Mouse (Mus musculus) T-helper 1 cell (primary cell): ENCODE measurements around the gene Ebf1.

Source experiments
- in situ Hi-C: fragments of 300-600 bp; cut with MboI, MseI; formaldehyde crosslinking; loops from one replicate; pipeline ENCODE4 v1.15.1; 2025; ENCODE audit warnings: high pct_unique_total_duplicates

Gene Ebf1

DNA sequence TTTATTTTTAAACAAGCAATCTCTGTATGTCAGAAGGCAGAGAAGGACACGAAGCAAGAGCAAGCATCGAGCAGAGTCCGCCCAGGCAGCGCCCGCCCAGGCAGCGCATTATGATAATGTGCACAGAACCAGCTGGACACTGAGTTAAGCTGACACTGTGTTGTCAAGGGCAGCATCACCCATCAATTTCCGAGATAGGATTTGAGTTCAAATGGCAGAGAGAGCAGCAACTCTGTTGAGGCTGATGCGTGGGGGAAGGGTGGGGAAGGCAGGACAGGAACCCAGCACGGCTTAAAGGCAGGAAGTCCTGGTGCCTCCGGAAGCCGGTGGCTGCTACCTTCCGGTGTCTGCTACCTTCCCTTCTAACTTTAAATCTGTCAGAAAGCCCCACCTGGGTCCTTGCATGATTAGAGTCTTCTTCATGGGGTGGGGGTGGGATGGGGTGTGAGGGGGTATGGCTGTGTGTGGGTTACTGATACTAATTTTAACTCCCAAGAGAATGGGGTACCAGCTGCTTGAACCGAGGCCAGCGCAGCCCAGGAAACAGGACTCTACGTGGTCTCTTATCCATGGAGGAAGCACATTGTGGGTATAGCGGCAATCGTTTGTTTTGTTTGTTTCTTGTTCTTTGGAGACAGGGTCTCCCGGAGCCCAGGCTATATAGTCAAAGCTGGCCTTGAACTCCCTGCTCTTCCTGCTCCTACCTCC, 275.9 kb downstream of the Ebf1 start:
- in situ Hi-C loops, result no loop called here

DNA sequence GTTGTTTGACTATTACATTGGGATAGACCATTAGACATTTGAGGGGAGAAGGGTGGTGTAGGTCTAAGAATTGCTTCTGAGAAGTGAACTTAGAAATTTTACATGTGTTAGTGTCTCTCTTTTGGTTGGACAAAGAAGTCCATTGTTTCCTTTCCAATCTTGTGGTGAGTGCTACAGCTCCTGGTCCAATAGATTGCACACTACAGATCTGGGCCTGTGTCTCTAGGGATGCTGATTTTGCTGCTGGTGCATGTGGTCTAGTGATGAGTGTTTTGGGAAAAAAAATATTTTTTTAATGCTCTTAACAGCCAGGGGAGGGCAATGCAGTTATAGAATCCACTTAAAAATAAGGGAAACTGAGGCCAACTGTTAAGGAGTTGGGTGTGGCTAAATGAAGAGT, 276.9 kb downstream of the Ebf1 start:
- in situ Hi-C loops, result no loop called here

GRCm38 (mm10) chr11:44894798-44895197, 277.7 kb downstream of the Ebf1 start:
- in situ Hi-C loops, result no loop called here

DNA sequence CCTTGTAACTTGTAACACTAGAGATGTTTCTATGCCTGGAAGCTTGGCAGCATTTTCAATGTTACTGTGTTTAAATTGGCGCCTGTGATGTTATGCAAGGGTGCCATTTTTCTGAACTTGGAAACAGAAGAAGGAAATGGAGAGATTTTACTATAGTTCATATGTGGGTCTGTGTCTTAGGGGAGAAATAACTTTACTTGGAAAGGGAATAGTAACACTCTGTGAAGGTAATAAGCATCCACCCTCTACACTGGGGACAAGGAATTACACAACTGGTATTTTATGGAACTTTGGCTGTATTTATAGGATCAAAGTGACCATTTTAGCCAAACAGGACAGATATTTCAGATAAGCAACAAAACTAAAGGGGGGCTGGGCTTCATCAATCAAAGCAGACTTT, 278.8 kb downstream of the Ebf1 start:
- in situ Hi-C loops, result no loop called here

GRCm38 (mm10) chr11:44897140-44897665, 280.1 kb downstream of the Ebf1 start:
- in situ Hi-C loops, result no loop called here

DNA sequence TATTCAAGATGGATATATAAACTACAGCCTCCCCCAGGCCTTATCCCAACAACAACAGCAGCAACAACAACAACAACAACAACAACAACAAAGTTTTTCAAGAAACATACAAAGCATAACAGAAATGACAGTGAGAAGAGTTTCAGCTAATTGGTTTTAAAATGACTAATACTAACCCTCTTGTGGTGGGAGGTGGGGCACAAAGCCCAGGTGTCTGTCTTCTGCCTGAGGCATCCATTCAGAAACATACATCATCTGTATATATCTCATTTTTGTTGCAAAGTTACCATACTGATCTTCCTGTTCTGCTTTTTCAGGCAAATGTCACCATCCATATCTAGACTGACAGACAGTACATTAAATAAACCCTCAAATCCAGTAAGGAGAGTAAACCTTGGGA, 282.4 kb downstream of the Ebf1 start:
- in situ Hi-C loops, result no loop called here

DNA sequence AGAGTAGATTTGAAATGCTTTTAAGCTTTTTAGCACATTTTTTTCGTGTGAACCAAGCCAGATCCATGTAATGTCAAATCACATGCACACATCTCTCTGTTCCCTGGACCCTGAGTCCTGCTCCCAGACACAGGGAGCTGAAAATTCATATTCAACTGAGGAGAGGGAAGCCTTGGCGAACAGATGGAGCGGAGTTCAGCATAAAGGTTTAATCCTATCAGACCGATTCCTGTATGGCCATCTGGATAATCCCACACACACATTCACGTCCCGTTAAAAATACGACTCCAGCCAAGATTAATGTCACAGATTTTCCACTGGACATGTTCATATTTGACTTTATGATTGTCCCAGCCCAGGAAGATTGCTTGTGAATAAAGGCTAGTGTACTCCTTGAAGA, 282.8 kb downstream of the Ebf1 start:
- in situ Hi-C loops, result no loop called here

- in situ Hi-C loops, result no loop called here
Measured at GRCm38 (mm10) chr11:44900496-44900895, 283.4 kb downstream of the Ebf1 start.

- in situ Hi-C loops, result no loop called here
Measured at GRCm38 (mm10) chr11:44901715-44902114, 284.6 kb downstream of the Ebf1 start.

DNA sequence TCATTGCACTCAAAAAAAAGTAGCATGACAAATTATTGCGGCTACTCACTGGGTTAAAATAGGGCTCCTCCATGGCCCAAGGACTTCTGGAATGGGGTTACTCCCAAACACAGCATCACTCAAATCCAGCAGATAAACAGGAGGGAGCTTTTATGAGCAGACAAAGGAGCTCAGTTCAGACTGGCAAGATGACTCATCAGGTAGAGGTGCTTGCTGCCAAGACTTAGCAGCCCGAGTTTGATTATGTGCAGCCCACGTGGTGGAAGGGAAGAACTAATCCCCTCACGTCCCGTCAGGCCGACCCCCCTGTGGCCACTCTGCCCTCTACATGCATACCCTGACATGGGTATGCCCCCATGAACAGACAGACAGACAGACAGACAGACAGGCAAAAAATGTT, 285.0 kb downstream of the Ebf1 start:
- in situ Hi-C loops, result no loop called here

GRCm38 (mm10) chr11:44904121-44904520, 287.0 kb downstream of the Ebf1 start:
- in situ Hi-C loops, result no loop called here

DNA sequence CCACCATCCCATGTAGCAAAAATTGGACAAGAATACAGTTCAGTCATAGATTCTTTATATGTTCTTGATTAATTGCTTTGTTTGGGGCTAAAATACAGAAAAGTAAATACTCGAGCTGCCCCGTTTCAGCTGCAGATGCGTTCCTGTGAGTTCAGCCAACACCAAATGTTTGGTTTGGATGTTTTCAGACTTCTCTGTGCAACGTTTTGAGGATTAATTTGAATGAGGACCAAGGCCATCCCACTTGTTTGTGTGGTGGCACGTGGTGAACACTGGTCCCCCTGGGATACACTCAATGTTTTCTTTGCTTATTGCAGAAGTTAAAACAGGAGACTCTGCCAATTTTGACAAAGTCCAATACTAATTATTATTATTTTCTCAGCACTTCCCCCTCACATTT, 289.3 kb downstream of the Ebf1 start:
- in situ Hi-C loops, result no loop called here

DNA sequence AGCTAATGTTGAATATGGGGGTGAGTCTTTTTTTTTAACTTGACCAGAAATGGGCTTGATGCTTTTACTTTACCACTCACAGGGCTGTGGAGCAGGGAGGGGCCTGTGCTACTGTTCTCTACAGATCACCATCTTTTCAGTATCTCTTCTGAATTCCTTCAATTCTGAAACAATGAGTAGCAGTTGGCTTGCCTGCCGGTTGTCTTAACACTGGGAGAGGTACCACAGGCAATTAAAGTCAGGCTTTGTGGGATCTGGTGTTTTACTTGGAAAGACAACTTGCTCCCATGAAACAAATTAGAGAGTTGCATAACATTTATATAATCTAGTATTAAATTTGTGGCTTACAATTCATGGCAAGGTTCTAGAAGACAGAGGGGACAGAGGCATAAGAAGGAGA, 294.6 kb downstream of the Ebf1 start:
- in situ Hi-C loops, result no loop called here

DNA sequence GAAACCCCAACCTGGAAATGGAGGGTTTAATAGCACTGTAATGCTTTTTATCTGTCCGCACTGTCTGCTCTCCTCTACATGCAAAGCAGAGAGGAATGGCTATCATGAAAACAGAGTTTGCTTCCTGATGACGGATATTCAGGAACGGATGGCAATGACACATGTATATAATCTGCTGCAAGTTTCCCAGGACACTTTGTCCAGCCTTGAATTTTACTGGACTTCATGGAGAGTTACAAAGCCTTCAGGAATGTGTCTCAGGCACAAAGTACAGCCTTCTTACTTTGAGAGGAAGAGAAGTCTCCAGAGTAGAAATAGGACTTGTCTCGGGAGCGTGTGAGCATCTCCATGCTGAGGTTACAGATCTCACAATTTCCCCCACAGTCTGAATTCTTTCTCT, 296.7 kb downstream of the Ebf1 start:
- in situ Hi-C loops, result no loop called here

DNA sequence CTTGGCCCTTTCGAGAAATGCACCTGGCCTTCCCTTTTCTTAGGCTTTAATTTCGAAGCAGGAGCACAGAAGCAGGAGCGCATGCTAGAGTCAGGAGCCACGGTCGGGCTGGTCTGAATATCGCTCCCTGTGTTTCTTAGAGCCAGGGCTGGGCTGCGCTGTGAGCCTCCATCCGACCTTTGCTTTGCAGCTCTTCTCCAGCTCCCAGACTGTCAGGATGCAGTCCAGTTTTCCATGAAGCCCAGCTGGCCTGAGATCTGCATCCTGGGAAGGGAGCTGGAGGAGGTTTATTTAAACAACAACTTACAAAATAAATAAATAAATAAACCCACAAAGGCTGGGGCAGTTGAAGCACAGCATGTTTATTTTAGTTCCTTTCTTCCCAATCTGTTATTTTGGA, 299.9 kb downstream of the Ebf1 start:
- in situ Hi-C loops, result no loop called here

DNA sequence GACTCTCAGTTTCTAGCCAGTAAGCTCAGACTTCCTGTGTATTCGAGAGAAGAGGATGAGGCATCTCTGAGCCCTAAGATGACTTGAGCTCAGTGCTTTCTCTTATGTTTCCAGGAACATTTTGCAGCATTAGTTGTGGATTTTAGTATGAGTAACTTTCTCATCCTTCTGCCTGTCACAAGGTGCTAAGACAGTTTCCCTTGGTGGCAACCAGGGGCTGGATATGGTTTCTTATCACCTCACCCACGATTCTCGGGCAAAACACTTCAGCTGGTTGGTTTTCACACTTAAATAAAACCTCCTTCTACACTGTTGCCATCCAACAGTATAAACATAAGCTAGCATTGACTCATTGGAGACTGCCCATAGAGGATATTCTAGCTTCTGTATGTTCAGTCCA, 306.0 kb downstream of the Ebf1 start:
- in situ Hi-C loops, result no loop called here

DNA sequence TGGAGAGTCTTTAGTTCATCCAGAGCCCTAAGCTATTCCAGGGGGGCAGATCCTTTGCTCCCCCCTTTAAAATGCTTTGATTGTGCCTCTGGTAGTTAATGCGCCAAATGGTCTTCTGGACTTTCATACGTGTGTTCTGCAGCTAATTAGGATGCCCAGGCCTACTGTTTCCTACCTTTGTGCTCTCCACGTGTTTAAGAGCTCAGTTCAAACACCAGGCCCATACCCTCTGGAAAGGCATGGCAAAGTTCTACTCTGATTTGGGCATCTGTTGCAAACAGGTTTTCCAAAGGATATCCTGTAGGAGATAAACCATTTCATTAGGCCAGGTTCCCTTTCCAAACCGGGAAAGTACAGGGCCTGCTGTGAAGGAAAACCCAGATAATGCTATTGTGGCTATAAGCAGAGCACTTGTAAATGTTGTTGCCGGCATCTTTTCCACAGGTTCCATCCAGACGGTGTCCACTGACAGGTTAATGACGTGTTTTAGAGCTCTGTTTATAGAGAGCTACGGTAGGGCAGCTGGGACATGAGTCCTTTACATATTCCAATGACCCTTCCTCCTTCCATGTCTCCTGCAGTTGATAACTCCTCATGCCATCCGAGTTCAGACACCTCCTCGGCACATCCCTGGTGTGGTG, 306.9 kb downstream of the Ebf1 start:
- in situ Hi-C loops, result no loop called here

- in situ Hi-C loops, result no loop called here
Measured at GRCm38 (mm10) chr11:44924896-44925295, 307.8 kb downstream of the Ebf1 start.

DNA sequence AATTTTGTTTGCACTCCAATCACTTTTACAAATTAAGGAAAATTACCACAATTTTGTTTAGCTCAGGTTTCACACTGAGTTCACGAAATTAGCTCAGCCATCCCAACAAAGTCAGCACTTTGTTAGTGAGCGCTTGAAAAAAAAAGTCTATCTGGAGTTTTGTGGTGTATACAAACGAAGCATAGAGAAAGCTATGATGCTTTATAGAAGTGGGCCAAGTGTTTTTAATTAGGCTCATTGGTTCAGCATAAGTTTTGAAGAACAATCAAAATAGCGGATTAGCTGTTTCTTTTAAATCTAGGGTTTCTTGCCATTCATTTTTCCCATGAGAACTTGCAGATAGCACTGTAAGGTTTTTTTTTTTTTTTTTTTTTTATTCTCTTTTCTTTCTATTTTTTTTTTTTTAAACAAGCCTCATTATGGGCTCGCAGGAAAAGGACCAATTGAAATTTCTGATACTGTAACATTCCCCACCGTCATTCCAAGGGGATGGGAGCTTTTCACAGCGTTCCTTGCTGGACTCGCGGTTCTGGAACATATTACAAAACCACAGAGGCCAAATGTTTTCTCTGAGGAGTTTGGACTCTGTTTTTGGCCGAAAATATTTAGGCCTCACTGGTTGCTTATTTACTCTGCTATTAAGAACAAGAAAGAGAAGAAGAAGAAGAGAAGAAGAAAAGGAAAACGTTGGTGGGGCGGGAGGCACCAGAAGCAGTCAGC, 308.8 kb downstream of the Ebf1 start:
- in situ Hi-C loops, result no loop called here

DNA sequence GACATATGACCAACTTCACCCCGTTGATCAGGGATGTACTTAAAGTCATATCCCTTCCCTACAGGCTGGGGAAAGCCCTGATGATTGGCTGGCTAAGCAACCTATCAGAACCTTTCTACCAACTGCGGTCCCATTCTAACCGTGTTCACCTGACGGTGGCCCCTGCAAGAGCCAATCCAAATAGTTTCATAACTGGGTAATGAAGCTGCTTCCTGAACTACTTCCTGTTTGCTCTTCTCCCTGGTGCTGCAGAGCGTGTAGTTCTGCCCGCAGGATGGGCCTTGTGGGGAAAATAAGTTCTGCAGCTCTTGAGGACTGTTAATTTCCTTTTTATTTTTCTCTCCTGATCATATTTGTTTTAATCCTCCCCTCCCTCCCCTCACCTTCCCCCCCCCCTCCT, 311.3 kb downstream of the Ebf1 start:
- in situ Hi-C loops, result no loop called here

GRCm38 (mm10) chr11:44932942-44933483, 315.9 kb downstream of the Ebf1 start:
- in situ Hi-C loops, result no loop called here

DNA sequence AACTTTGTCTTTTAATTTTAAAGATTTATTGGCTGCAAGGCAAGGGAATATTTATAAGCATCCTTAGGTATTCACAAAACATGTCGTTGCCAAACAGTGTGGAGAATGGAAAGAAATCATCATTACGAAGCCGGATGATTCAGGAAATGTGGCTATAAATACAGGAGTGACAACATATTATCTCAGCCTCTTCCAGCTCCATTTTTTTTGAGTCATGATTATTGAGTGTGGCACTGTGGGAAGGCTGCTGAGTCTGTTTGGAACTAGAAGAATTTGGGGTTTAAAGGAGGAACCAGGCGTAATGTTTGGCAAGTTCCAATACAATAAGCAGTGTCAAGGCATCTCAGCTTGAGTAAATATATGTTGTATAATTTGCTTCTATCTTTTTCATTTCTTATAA, 326.7 kb downstream of the Ebf1 start:
- in situ Hi-C loops, result no loop called here

- in situ Hi-C loops, result no loop called here
Measured at GRCm38 (mm10) chr11:44944401-44944800, 327.3 kb downstream of the Ebf1 start.
